Mouse (Mus musculus): ENCODE measurements around the gene Prtg.

DNA sequence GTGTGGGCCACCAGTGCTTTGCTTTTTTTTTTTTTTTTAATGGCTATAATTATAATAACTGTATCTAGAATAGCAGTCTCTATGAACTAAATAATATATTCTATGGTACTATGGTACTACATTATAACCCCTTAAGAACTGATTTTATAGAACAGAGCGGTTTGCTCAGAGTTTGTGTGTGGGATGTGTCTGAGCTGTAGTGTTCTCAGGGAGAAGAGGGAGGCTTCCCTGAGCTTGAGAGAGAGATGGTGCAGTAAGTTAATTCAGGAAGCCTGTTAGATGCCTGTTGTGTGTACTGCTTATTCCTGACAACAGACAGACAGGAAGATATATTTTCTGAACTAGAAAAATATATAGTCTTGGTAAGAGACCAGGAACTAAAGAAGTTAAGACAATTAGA is 28.3 kb downstream of the Prtg start:
- TF ChIP-seq GATA1 (IDR thresholded peaks at IDR 0.05; ENCODE audit: low read length), result no peak
- TF ChIP-seq TAL1 (IDR thresholded peaks at IDR 0.05; ENCODE audit: low read length), result no peak
